13 mouse cellular contexts compared by ENCODE assay signal in the genomic region with DNA sequence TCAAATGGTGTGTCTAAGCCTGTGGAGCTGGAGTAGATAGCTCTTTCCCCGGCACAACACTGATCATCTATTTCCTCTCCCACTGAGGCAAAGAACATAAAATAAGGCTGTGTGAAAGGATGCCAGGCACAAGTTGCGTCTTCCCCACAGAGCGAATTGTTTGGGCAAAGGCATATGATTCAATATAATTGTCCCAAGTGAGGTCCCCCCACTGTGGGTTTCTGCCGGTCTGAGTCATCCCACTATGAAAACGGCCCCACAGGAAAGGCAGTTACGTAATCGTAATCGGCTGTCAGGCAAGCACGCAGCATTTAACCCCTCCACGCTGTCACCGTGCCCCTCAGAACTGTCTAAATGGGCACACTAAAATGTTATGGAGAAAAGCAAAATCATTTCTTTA. TPM values are rescaled to one million over a fixed set of nuclear protein-coding genes. Genes with fewer than 3 reads are reported as not detected.
DNase-seq lines count a peak whose midpoint lies in the region; ATAC-seq lines count a peak whose summit lies in the region.
"Had no signal": no experiment of that assay in that cellular context is flagged by ENCODE, and none has a peak within 500 bp of the region (broad histone marks: within the 10 kb centered on the region; RNA-seq: fewer than 3 reads in every experiment).

No protein-coding gene starts in this region.

- no peaks in the 10 kb centered on the region for H3K9me3 ChIP-seq in midbrain, embryonic 10.5 days (replicated peaks)
- no peaks in the 10 kb centered on the region for H3K9me3 ChIP-seq in midbrain, embryonic 11.5 days (ENCODE audit: control insufficient read depth, low read length)
- no peaks in the 10 kb centered on the region for H3K9me3 ChIP-seq in forebrain, embryonic 14.5 days (replicated peaks; ENCODE audit: control insufficient read depth, low read length)
- H3K9me3 ChIP-seq in midbrain, embryonic 12.5 days: no peaks in the 10 kb centered on the region
- H3K9me3 ChIP-seq in kidney, embryonic 15.5 days (replicated peaks): no peaks in the 10 kb centered on the region
- H3K9me3 ChIP-seq: embryonic facial prominence, embryonic 10.5 days; heart, embryonic 15.5 days; liver, embryonic 13.5 days; stomach, embryonic 15.5 days had no signal

- H3K4me3 ChIP-seq in midbrain, embryonic 10.5 days: no peak overlapping the region
- H3K4me3 ChIP-seq in midbrain, embryonic 11.5 days (ENCODE audit: low read depth, low read length): no peak overlapping the region
- no peak overlapping the region for H3K4me3 ChIP-seq in forebrain, embryonic 14.5 days (ENCODE audit: low read depth, low read length)
- H3K4me3 ChIP-seq in midbrain, embryonic 12.5 days: no peak overlapping the region
- H3K4me3 ChIP-seq in kidney, embryonic 15.5 days (replicated peaks): no peak overlapping the region
- H3K4me3 ChIP-seq: embryonic facial prominence, embryonic 10.5 days; heart, embryonic 15.5 days; liver, embryonic 13.5 days; stomach, embryonic 15.5 days had no signal

- H3K4me2 ChIP-seq in midbrain, embryonic 11.5 days: no peak overlapping the region
- peak overlapping the region; percentile 14; the same call in 1 of the 2 replicates for H3K4me2 ChIP-seq in forebrain, embryonic 14.5 days (ENCODE audit: low read length)
- peak overlapping the region; percentile 17; the same call in 1 of the 2 replicates for H3K4me2 ChIP-seq in midbrain, embryonic 12.5 days (replicated peaks)
- no peak overlapping the region for H3K4me2 ChIP-seq in kidney, embryonic 15.5 days
- H3K4me2 ChIP-seq: heart, embryonic 15.5 days; liver, embryonic 13.5 days; stomach, embryonic 15.5 days had no signal

- 75% methylated on average over 11 of the region's 11 CpGs for WGBS in midbrain, embryonic 10.5 days
- WGBS in midbrain, embryonic 11.5 days: 60% methylated on average over 11 of the region's 11 CpGs
- WGBS in forebrain, embryonic 14.5 days: 18% methylated on average over 11 of the region's 11 CpGs
- 46% methylated on average over 11 of the region's 11 CpGs for WGBS in midbrain, embryonic 12.5 days
- WGBS in kidney, embryonic 15.5 days: 42% methylated on average over 11 of the region's 11 CpGs

- no peak for DNase-seq in midbrain, embryonic 10.5 days (ENCODE audit: low spot score)
- DNase-seq in midbrain, embryonic 11.5 days (ENCODE audit: low spot score, missing footprints): no peak
- DNase-seq in forebrain, embryonic 14.5 days (ENCODE audit: low spot score): peak; percentile 60
- no peak for DNase-seq in right cerebral cortex, postnatal 14 days
- no peak for DNase-seq in urinary bladder, postnatal 36 days (ENCODE audit: low spot score in 2 of 2)
- DNase-seq: cerebellum, adult 11 months; liver, embryonic 13.5 days; right cerebral cortex, postnatal 25 days had no signal

- no peak for ATAC-seq in midbrain, embryonic 11.5 days (ENCODE audit: low FRiP score)
- ATAC-seq in forebrain, embryonic 14.5 days: peak; percentile 22; the same call in 1 of the 2 replicates
- ATAC-seq in midbrain, embryonic 12.5 days (ENCODE audit: low FRiP score, low read depth): peak; percentile 0; the same call in 1 of the 2 replicates
- no peak for ATAC-seq in kidney, embryonic 15.5 days (replicated peaks; ENCODE audit: low FRiP score)

- peaks cover 54% of the 10 kb centered on the region for H3K4me1 ChIP-seq in midbrain, embryonic 10.5 days
- H3K4me1 ChIP-seq in midbrain, embryonic 11.5 days (ENCODE audit: control insufficient read depth, insufficient read depth, low read length): peaks cover 36% of the 10 kb centered on the region
- peaks cover 41% of the 10 kb centered on the region for H3K4me1 ChIP-seq in forebrain, embryonic 14.5 days (ENCODE audit: control insufficient read depth, insufficient read depth, low read length)
- peaks cover 53% of the 10 kb centered on the region for H3K4me1 ChIP-seq in midbrain, embryonic 12.5 days
- peaks cover 10% of the 10 kb centered on the region for H3K4me1 ChIP-seq in kidney, embryonic 15.5 days
- H3K4me1 ChIP-seq: heart, embryonic 15.5 days; stomach, embryonic 15.5 days had no signal

- H3K27ac ChIP-seq in midbrain, embryonic 10.5 days (replicated peaks): peak overlapping the region; percentile 73
- no peak overlapping the region for H3K27ac ChIP-seq in midbrain, embryonic 11.5 days (ENCODE audit: low read depth, low read length)
- H3K27ac ChIP-seq in forebrain, embryonic 14.5 days (ENCODE audit: low read depth, low read length): 0 out of 2 replicates have a peak overlapping the region, but pooled peaks have one; percentile 39
- no peak overlapping the region for H3K27ac ChIP-seq in midbrain, embryonic 12.5 days (replicated peaks)
- no peak overlapping the region for H3K27ac ChIP-seq in kidney, embryonic 15.5 days
- H3K27ac ChIP-seq: embryonic facial prominence, embryonic 10.5 days; heart, embryonic 15.5 days; liver, embryonic 13.5 days; stomach, embryonic 15.5 days had no signal

- H3K36me3 ChIP-seq in midbrain, embryonic 10.5 days: no peaks in the 10 kb centered on the region
- H3K36me3 ChIP-seq in midbrain, embryonic 11.5 days (ENCODE audit: control insufficient read depth, insufficient read depth, low read length): no peaks in the 10 kb centered on the region
- no peaks in the 10 kb centered on the region for H3K36me3 ChIP-seq in forebrain, embryonic 14.5 days (ENCODE audit: control insufficient read depth, insufficient read depth, low read length)
- H3K36me3 ChIP-seq in midbrain, embryonic 12.5 days: no peaks in the 10 kb centered on the region
- no peaks in the 10 kb centered on the region for H3K36me3 ChIP-seq in kidney, embryonic 15.5 days
- H3K36me3 ChIP-seq: embryonic facial prominence, embryonic 10.5 days; heart, embryonic 15.5 days; liver, embryonic 13.5 days; stomach, embryonic 15.5 days had no signal

- H3K9ac ChIP-seq in midbrain, embryonic 11.5 days (ENCODE audit: low read length): no peak overlapping the region
- H3K9ac ChIP-seq in forebrain, embryonic 14.5 days (ENCODE audit: low read length): no peak overlapping the region
- no peak overlapping the region for H3K9ac ChIP-seq in midbrain, embryonic 12.5 days (replicated peaks)
- no peak overlapping the region for H3K9ac ChIP-seq in kidney, embryonic 15.5 days
- H3K9ac ChIP-seq: heart, embryonic 15.5 days; liver, embryonic 13.5 days; stomach, embryonic 15.5 days had no signal

- H3K27me3 ChIP-seq in midbrain, embryonic 10.5 days (ENCODE audit: low read depth, poor library complexity, severe bottlenecking): peaks cover 39% of the 10 kb centered on the region
- H3K27me3 ChIP-seq in midbrain, embryonic 11.5 days (ENCODE audit: control insufficient read depth, insufficient read depth, low read length): 0 out of 2 replicates have a peak, but pooled peaks cover 3% of the 10 kb centered on the region
- peaks cover 12% of the 10 kb centered on the region for H3K27me3 ChIP-seq in forebrain, embryonic 14.5 days (replicated peaks; ENCODE audit: control insufficient read depth, insufficient read depth, low read length)
- peaks cover 43% of the 10 kb centered on the region for H3K27me3 ChIP-seq in midbrain, embryonic 12.5 days
- peaks cover 31% of the 10 kb centered on the region for H3K27me3 ChIP-seq in kidney, embryonic 15.5 days

RNA-seq across cellular contexts. Expression of a gene that starts 6.0 kb away (rescaled TPM):
- 46.2 and 55.8 TPM in 2 replicates for polyA plus RNA-seq in midbrain, embryonic 10.5 days (2016; fragmentation: Nextera tagmentation; extraction: Ambion mirVana)
- polyA plus RNA-seq in midbrain, embryonic 11.5 days (2014; fragmentation: Nextera tagmentation; extraction: Ambion mirVana): 41.2 and 45.2 TPM in 2 replicates
- 11.1 and 12.6 TPM in 2 replicates for polyA plus RNA-seq in forebrain, embryonic 14.5 days (2014; fragmentation: Nextera tagmentation; extraction: Ambion mirVana)
- 26.0 and 28.6 TPM in 2 replicates for polyA plus RNA-seq in midbrain, embryonic 12.5 days (2016; fragmentation: Nextera tagmentation; extraction: Ambion mirVana)
- 56.0 and 60.6 TPM in 2 replicates for polyA plus RNA-seq in kidney, embryonic 15.5 days (2015; fragmentation: Nextera tagmentation; extraction: Ambion mirVana)

Comparison
In these comparisons a context has a peak if more than half of its experiments do, and no peak if none do; other contexts are left out.
1. H3K27ac ChIP-seq: peak in midbrain, embryonic 10.5 days (single experiment) and forebrain, embryonic 14.5 days (single experiment); none in midbrain, embryonic 11.5 days (single experiment), midbrain, embryonic 12.5 days (single experiment) and kidney, embryonic 15.5 days (single experiment).
2. ATAC-seq: peak in forebrain, embryonic 14.5 days (single experiment) and midbrain, embryonic 12.5 days (single experiment); none in midbrain, embryonic 11.5 days (single experiment) and kidney, embryonic 15.5 days (single experiment).
3. H3K4me2 ChIP-seq: peak in forebrain, embryonic 14.5 days (single experiment) and midbrain, embryonic 12.5 days (single experiment); none in midbrain, embryonic 11.5 days (single experiment) and kidney, embryonic 15.5 days (single experiment).